Mouse (Mus musculus) G1E (cell line): ENCODE measurements at regions not wholly inside any gene's neighbourhood (a gene's known extent, or its start where the extent isn't known, plus 50 kb on each side); places are given as distances from the start of the nearest gene placed in this dataset.

Experiments
- CTCF ChIP-seq: IDR thresholded peaks from 2 replicates; pipeline ENCODE4 v1.5.1; 2012; ENCODE audit warnings: low read depth, low read length, inconsistent platforms, mixed read lengths
- GATA1 ChIP-seq: IDR thresholded peaks from 2 replicates; pipeline ENCODE4 v1.6.1; 2012; ENCODE audit warnings: borderline replicate concordance, low read length, inconsistent platforms, mixed read lengths
- GATA2 ChIP-seq: IDR thresholded peaks from 2 replicates; pipeline ENCODE4 v1.6.1; 2012; ENCODE audit warnings: low read depth, low read length, inconsistent platforms, borderline replicate concordance
- POLR2AphosphoS5 ChIP-seq: IDR thresholded peaks from 2 replicates; pipeline ENCODE4 v1.6.1; 2012; ENCODE audit warnings: low read depth, low read length, inconsistent platforms; ENCODE audit not compliant: insufficient replicate concordance

- no peak for TF ChIP-seq CTCF
- no peak for TF ChIP-seq GATA1
- no peak for TF ChIP-seq GATA2
- no peak for TF ChIP-seq POLR2AphosphoS5
These were observed 762.2 kb downstream of the Adgrl2 start for GRCm38 (mm10) chr3:148228002-148228707.
